Mouse (Mus musculus): ENCODE measurements around the gene Sash1.

The Sash1 gene

DNA sequence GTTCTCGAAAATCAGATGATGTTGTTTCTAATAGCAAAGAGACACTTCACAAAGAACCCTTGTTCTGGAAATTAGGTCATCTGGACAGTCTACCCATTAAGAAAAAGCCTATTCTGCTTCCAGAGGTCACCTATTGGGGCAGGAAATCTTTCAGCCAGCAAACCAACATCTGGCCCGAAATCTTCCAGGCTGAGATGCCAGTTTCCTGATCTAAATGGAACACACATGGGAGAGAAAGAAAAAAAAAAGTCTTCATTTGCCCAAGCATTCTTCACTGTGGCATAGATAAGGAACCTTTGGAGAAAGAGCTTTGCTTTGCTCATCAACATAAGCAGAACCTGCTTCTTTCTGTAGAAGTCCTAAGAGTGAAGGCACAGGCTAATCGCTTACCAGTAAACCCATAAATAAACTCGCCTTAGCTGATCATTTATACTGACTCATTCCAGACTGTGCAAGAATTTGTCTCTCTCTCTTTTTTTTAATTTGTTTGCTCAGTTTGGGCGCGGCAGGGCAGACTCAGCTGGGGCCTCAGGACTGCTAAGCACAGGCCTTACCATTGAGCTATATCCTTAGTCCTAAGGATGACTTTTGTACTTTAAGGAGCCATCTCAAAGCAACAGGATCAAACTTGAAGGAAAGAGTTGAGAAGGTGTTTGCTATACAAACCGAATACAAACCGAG is 13.1 kb upstream of the Sash1 start:
- no peak for DNase-seq (ENCODE audit: extremely low spot score)

- DNase-seq (ENCODE audit: extremely low spot score): no peak
Observed at GRCm38 (mm10) chr10:8898099-8898777, 12.4 kb upstream of the Sash1 start.

DNA sequence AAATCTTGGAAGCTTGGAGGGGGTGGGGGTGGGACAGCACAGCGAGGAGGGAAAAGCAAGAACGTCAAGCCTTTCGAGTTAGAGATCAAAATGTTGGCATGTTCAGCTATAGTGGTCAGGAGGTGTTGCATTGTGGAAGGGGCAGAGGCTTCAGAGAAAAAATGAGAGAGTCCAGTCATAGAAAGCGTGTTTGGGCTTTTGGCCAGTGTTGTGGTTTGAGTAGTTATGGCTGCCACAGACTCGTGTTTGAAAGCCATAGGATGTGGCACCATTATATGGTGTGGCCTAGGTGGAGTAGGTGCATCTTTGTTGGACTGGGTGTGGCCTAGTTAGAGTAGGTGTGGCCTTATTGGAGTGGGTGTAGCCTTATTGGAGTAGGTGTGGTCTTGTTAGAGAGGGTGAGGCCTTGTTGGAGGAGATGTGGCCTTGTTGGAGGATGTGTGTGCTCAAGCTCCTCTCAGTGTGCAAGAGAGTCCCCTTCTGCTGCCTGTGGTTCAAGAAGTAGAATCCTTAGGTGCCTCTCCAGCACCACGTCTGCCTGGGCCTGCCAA is 9.2 kb upstream of the Sash1 start:
- no peak for DNase-seq (ENCODE audit: extremely low spot score)

DNA sequence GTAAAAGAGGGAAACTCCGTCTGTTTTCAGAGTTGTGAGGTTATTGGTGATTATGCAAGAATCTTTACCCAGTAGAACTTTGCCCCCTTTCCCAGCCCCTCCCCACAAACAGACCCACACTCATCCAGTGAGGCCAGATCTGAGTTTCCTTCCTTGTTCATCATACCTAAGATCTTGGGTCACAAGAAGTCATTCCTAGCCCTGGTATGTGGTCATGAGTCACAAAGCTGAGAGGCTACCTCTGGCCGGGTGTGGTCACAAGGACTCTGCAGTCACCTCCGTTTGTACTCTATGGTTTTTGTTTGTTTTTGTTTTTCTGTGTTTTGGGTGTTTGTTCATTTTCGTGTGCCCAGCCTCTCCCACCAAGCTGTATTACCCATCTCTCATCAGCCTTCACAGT is 4.6 kb upstream of the Sash1 start:
- no peak for DNase-seq (ENCODE audit: extremely low spot score)

DNA sequence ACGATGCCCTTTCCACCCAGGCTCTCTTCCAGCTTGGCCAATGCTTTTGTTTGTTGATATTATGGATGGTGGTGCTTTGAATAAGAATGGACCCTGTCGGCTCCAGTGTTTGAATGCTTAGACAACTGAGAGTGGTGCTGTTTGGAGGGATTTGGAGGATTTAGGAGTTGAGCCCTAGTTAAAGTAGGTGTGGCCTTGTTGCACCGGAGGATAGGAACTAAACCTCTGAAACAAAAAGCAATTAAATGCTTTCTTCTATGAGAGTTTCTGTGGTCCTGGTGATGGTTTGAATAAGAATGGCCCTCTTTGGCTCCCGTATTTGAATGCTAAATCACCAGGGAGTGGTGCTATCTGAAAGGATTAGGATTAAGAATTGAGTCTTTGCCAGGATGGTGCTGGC is 3.5 kb upstream of the Sash1 start:
- no peak for DNase-seq (ENCODE audit: extremely low spot score)

DNA sequence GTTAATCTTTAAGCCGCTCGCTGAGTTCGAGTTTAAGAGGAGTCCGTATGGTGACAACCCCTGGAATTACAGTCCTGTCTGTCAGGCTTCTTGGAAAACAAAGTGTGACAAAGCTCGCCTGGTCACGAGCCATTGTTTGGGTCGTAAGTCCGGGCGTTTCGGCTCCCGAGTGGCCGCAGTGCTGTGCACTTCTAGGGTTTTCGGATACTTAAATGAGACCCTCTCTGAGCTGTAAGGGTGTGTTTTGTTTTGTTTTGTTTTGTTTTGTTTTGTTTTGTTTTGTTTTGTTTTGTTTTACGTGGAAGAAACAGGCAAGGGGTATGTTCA is 621 bp upstream of the Sash1 start:
- no peak for DNase-seq (ENCODE audit: extremely low spot score)

DNA sequence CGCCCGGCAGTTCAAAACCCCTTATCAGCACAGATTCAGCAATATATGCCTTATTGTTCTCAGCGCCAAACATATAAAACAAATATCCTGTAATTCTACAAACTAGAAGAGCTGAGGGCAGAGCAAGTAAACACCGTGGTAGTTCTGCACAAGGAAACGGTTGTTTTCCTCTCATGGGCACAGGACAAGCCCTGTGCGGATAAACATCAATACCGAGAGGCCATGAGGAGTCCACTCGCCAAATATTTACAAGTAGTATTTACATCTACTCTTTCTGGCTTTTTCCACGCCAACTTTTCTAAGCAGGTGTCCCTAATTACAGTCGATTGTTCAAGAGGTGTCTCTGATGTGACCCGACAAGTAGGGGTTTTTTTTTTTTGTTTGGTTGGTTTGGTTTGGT is 669 bp downstream of the Sash1 start:
- peak; percentile 35 for DNase-seq (ENCODE audit: extremely low spot score)

GRCm38 (mm10) chr10:8884565-8884964 is 1.3 kb downstream of the Sash1 start:
- no peak for DNase-seq (ENCODE audit: extremely low spot score)

DNA sequence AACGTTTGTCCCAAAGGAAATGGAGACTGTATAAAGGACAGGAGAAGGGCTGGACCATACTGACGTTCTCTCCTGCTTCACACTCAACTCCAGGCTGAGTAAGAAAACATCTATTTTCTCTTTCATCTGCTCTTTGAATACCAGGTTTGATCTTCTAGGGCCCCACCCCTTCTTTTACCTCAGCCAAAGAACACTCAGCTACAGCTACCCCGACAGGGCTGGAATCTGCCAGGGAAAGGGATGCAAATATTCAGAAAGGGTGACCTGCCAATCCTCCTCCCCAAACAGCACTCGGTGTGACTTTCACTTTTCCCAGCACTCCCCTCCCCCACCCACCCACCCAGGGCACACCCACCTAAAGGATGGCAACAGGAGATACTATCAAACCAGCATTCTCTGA is 2.2 kb downstream of the Sash1 start:
- no peak for DNase-seq (ENCODE audit: extremely low spot score)

GRCm38 (mm10) chr10:8881736-8882135 is 4.1 kb downstream of the Sash1 start:
- DNase-seq (ENCODE audit: extremely low spot score): no peak

DNA sequence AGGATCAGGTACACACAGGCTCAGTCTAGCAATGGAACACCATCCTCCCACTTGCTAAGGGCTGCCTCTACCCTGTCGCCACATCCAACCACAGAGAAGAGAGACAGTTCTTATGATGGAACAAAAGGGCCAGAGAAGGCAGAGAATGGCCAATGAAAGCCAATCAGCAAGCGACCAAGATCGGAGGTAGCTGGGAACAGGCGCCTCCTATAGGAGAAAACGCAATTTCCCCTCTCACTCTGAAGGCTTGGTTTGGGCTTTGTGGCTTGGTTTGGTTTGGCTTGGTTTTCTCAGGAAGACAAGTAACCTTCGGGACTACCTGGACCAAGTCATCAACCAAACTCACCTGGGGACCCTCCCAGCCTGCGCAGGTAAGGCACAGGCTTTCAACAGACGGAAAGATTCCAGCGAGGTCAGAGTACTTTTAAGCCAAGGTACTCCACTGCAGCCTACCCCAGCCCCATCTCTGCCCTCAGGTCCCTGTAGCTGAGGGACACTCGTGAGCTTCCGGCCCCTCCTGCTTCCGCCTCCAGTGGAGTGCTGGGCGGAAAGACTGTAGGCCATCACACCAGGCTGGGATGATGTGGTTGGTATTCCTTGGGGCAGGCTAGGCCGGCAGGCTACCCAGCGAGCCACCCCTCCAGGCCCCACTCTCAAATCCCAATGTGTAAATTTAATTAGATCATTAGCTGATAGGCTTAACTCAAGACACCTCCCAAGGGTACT is 4.8 kb downstream of the Sash1 start:
- DNase-seq (ENCODE audit: extremely low spot score): no peak

DNA sequence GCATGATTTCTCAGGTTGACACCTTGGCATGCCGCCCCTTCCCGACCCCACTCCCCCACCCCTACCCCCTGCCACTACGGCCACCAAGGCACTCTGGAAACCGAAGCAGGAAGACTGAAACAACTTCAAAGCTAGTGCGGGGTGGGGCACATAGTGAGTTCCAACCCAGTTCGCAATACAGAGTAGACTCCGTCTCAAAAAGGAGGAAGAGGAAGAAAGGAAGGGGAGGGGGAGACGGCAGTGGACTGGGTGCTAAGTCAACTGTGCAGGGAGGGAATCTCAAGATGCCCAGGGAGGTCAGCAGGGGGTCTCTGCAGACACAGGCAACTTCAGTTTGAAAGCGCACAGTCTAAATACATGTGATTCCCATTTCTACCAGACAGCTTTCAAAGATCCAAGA is 7.0 kb downstream of the Sash1 start:
- DNase-seq (ENCODE audit: extremely low spot score): no peak

DNA sequence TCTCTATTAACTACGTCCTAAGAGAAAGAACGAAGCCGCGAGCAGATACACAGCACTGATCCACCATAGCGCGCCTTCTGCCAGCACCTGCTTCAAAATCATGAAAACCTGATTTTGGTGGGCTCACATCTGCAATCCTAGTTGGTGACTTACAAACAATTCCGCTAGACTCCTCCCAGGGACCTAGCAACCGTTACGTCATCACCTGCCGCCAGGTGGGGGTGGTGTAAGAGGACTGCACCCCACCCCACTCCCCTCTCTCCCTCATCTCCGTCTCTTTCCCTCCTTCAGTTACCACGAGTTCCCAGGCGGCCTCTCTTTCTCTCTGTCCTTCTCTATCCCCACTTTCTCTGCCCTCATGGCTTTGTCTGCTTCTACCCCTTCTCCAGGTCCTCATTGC is 7.5 kb downstream of the Sash1 start:
- DNase-seq (ENCODE audit: extremely low spot score): no peak

DNA sequence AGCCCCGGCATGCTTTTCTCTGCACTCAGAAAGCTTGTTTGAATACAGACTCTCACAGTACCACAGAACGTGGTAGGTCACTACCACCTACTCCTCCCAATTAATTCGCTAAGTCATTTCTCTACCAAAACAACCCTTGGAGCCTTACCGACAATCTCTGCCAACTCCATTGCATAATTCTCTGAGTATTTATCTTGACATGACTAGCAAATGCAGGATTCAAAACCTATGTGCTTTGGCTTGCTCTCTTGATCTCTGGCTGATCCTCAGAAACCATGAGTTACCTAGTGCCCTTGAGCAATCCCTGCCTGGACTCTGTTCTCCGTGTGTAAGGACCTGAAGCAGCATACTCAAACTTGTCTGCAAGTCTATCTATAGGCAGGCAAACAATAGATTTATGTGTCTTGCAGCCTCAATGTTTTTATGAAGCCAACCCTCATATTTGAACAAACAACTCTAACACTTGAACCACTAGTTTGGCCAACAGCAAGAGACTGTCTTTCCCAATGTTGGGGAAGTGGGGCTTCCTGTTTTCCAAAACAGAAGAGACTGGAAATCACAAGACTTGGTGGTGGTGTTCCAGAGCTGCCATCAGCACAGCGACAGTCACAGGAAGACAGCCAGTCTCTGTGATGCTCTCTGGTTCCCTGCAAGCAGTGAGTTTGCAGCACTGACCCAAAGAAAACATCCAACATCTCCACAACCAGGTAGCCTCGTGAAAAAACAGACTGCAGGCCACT is 12.1 kb downstream of the Sash1 start:
- no peak for DNase-seq (ENCODE audit: extremely low spot score)

GRCm38 (mm10) chr10:8872788-8873187 is 13.1 kb downstream of the Sash1 start:
- no peak for DNase-seq (ENCODE audit: extremely low spot score)

DNA sequence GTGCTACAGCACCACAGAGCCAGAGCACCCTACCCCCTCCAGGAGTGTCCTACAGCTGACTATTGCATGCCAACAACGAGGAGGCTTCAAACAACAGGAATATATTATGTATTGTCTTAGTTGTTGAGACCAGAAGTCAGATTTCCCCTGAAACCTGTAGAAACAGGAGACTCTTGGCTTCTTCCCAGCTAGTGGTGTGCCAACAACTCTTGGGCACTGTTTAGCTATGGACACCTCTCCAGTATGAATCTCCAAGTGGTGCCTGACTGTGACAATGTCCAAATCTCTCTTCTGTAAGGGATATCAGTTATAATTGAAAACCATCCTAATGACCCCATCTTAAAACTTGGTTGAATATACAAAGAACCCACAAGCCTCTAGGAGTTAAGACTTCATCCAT is 13.9 kb downstream of the Sash1 start:
- no peak for DNase-seq (ENCODE audit: extremely low spot score)

- DNase-seq (ENCODE audit: extremely low spot score): no peak
Observed at GRCm38 (mm10) chr10:8870368-8870767, 15.5 kb downstream of the Sash1 start.

DNA sequence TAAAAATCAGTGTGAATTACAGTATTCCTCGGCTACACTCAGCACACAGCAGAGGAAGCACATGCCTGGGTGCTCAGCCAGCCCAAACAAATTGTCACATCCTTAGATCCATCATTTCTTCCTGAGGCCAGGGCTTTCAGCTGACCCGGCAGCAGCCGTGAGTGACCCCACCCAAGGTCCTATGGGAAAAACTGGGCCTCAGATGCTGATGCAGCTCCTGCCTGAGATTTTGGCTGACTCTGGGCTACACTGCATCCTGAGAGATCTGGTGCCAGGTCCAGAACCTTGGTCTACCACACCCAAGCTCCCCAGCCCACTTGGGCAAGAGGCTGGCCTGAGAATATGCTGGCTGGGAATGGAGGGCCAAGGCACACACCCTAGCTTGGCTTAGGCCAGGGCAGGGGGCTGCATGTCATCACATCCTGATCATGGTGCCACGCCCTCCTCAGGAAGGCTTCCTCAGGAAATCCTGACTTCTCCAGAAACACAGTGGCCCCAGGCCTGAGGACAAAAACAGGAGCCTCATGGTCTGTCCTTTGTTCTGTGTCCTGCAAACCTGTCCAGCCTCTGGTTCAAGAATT is 19.7 kb downstream of the Sash1 start:
- DNase-seq (ENCODE audit: extremely low spot score): no peak

DNA sequence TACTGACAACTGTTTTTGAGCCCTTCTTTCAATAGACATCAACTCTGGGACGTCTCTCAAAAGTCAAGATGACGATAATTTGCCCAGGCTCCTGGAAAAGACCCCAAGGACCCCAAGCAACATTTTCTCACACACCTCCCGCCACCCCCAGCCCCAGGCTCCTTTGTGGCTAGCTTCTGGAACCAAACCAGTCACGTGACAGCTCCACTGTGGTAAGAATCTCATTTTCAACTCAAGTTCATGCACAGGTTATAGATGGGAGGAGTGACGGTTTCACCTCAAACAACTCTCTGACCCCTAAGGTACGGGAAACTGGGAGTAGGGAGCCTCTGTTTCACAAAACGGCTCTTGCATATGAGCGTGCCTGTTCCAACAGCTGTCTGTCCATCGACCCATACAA is 25.2 kb downstream of the Sash1 start:
- DNase-seq (ENCODE audit: extremely low spot score): no peak

GRCm38 (mm10) chr10:8858718-8859117 is 27.2 kb downstream of the Sash1 start:
- DNase-seq (ENCODE audit: extremely low spot score): no peak

DNA sequence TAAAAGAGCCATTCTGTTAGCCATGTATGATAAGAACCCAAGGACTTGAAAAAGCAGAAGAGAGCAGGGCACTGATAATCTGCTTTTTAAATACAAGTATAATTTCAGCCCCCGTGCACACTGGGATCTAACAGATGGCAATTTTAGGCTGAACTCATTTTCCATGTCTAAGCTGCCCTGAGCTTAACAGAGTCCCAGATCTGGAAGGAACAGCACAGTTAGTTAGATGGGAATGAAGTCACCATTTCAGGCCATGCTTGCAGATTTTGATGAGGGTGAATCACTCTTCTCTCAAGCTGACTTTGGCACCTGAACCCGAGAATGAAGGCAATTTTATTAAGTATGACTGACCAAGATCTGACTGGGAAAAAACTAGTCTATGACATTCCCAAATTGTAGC is 28.9 kb downstream of the Sash1 start:
- no peak for DNase-seq (ENCODE audit: extremely low spot score)

GRCm38 (mm10) chr10:8853326-8853725 is 32.5 kb downstream of the Sash1 start:
- DNase-seq (ENCODE audit: extremely low spot score): no peak
